Mouse (Mus musculus) lung, postnatal 0 days (tissue): Measurements from ENCODE around the gene Ssbp2.

Experiments used
- CTCF ChIP-seq: IDR thresholded peaks from 2 replicates; pipeline ENCODE4 v1.5.1; 2016; ENCODE audit warnings: antibody characterized with exemption, mild to moderate bottlenecking
- EP300 ChIP-seq: IDR thresholded peaks from 2 replicates; pipeline ENCODE4 v1.6.1; 2016; ENCODE audit warnings: antibody characterized with exemption, mild to moderate bottlenecking, control low read depth

- TF ChIP-seq EP300 (no peak), CTCF (no peak)
These were observed 13.9 kb downstream of the Ssbp2 start for GRCm38 (mm10) chr13:91474027-91474426.
